Mouse (Mus musculus) left cerebral cortex, postnatal 36 days (tissue): ENCODE measurements around the gene Kcnk18. TPM values are rescaled to one million over a fixed set of nuclear protein-coding genes. Genes with fewer than 3 reads are reported as not detected.

Source experiments
- DNase-seq, 2 experiments: peaks; one replicate each; pipeline ENCODE4 v3.0.0; 2021 to 2022; ENCODE audit warnings: low spot score in 2 of 2, mixed read lengths in 1 of 2
- intact Hi-C: fragments of 180-260 bp; cut with DNase I; formaldehyde crosslinking; loops from one replicate; pipeline ENCODE4 v1.15.1; 2025
- total RNA-seq, 2 experiments: library from RNA; stranded (reverse); gene quantifications; 2 replicates each; pipeline ENCODE4 v1.2.3; 2021

Gene Kcnk18
- total RNA-seq = not detected

GRCm38 (mm10) chr19:59218991-59219390, at the start of gene Kcnk18:
Gene Kcnk18, plus strand, starts transcription at chr19:59219214.
- intact Hi-C loops = no loop called here
- no peak for DNase-seq

GRCm38 (mm10) chr19:59169936-59170765, 48.9 kb upstream of the Kcnk18 start, which contains the start of gene Vax1:
Gene Vax1, minus strand, starts transcription at chr19:59170056.
- DNase-seq = no peak
- intact Hi-C loops = loop anchor here (2.0 to 5.0 kb wide), 2 partner anchors 23 to 292 kb away; no protein-coding TSS in a partner anchor

- no peak for DNase-seq
- intact Hi-C loops = no loop called here
Observed at GRCm38 (mm10) chr19:59170766-59171095, 48.3 kb upstream of the Kcnk18 start.

GRCm38 (mm10) chr19:59171151-59171870, 47.7 kb upstream of the Kcnk18 start:
- intact Hi-C loops = no loop called here
- no peak for DNase-seq

GRCm38 (mm10) chr19:59171871-59172245, 47.2 kb upstream of the Kcnk18 start:
- DNase-seq = no peak
- intact Hi-C loops = no loop called here

GRCm38 (mm10) chr19:59172781-59173180, 46.2 kb upstream of the Kcnk18 start:
- intact Hi-C loops = no loop called here

GRCm38 (mm10) chr19:59173341-59174015, 45.5 kb upstream of the Kcnk18 start:
- intact Hi-C loops = no loop called here
- no peak for DNase-seq

More at GRCm38 (mm10) chr19:59172781-59173180, 46.2 kb upstream of the Kcnk18 start:
- DNase-seq = no peak

- no peak for DNase-seq
- intact Hi-C loops = no loop called here
Observed at GRCm38 (mm10) chr19:59184000-59184399, 35.0 kb upstream of the Kcnk18 start.

- intact Hi-C loops = no loop called here
- no peak for DNase-seq
Observed at GRCm38 (mm10) chr19:59188981-59189380, 30.0 kb upstream of the Kcnk18 start.

GRCm38 (mm10) chr19:59190431-59191122, 28.4 kb upstream of the Kcnk18 start:
- DNase-seq = no peak
- intact Hi-C loops = loop anchor here (10.0 kb wide), 1 partner anchor 116 kb away; the partner anchor contains the start of gene Shtn1

GRCm38 (mm10) chr19:59191123-59191505, 27.9 kb upstream of the Kcnk18 start:
- intact Hi-C loops = loop anchor here (10.0 kb wide), 1 partner anchor 116 kb away; the partner anchor contains the start of gene Shtn1
- no peak for DNase-seq

- intact Hi-C loops = loop anchor here (2.0 to 10.0 kb wide), 2 partner anchors 24 to 118 kb away; partner anchors contain the start of gene Shtn1
- DNase-seq = no peak
Observed at GRCm38 (mm10) chr19:59192491-59192890, 26.5 kb upstream of the Kcnk18 start.

GRCm38 (mm10) chr19:59193456-59193855, 25.6 kb upstream of the Kcnk18 start:
- intact Hi-C loops = loop anchor here (2.0 to 10.0 kb wide), 2 partner anchors 25 to 119 kb away; partner anchors contain the start of gene Shtn1
- no peak for DNase-seq

- DNase-seq = peak in 1 of 2 experiments; percentile 11
- intact Hi-C loops = loop anchor here (2.0 to 10.0 kb wide), 2 partner anchors 25 to 119 kb away; partner anchors contain the start of gene Shtn1
Observed at GRCm38 (mm10) chr19:59193986-59194820, 24.8 kb upstream of the Kcnk18 start.

- intact Hi-C loops = loop anchor here (10.0 kb wide), 1 partner anchor 120 kb away; the partner anchor contains the start of gene Shtn1
Observed at GRCm38 (mm10) chr19:59195181-59195770, 23.7 kb upstream of the Kcnk18 start.

GRCm38 (mm10) chr19:59196111-59196666, 22.8 kb upstream of the Kcnk18 start:
- intact Hi-C loops = loop anchor here (10.0 kb wide), 1 partner anchor 121 kb away; the partner anchor contains the start of gene Shtn1
- DNase-seq = peak in 1 of 2 experiments; percentile 39

More at GRCm38 (mm10) chr19:59195181-59195770, 23.7 kb upstream of the Kcnk18 start:
- no peak for DNase-seq

- intact Hi-C loops = loop anchor here (10.0 kb wide), 1 partner anchor 123 kb away; the partner anchor contains the start of gene Shtn1
- DNase-seq = no peak
Observed at GRCm38 (mm10) chr19:59198161-59198560, 20.9 kb upstream of the Kcnk18 start.
